Mouse (Mus musculus): ENCODE results near the gene Znfx1. TPM values are rescaled to one million over a fixed set of nuclear protein-coding genes. Genes with fewer than 3 reads are reported as not detected.

Gene Znfx1
- total RNA-seq (2015), result 14.9 and 18.2 TPM in 2 replicates
- 25.3 and 26.1 TPM in 2 replicates for total RNA-seq (2017)

DNA sequence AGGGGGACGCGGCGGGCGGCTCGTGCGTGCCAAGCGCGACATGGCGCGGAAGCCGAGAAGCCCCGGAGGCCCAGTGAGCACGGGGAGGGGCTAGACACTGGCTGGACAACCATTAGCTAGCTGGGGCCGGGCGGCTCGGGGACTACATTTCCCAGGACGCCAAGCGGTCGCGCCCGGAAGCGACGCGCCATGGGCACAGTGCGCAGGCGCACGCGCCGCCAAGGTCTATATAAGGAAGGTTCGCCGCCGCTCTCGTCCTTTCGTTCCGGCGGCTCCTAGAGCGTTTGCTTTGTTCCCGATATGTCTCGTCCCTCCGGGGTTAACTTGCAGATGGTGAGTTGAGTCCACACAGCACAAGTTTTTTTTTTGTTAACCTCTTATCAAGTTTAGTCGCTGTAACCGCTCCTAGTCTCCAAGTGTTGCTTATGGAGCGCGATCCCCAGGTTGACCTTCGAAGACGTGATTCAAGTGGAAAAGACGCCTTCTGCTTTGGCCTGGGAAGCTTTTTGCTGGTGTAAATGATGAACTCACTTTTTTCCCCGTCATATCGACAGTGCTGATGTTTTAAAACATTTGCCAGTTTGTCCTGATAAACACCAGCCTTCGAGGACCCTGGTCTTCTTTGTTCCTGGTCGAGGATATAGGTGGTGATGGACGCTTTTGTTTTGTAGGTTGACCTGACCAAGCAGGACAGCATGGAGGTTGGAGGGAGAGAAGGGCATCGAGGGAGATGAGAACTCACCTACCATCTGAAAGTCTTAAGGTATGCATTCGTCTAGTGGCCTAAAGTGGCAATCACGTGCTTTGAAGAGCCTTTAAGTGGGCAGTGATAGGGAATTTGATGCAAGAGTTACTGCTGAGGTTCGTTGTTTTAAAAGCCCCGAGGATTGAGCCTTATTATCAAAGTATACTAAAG lies at the start of gene Znfx1:
TSS of gene Znfx1 (minus strand) at position 51 of the 916 bp plus-strand sequence.
- ATAC-seq (replicated peaks; ENCODE audit: poor library complexity), result peak; percentile 62

DNA sequence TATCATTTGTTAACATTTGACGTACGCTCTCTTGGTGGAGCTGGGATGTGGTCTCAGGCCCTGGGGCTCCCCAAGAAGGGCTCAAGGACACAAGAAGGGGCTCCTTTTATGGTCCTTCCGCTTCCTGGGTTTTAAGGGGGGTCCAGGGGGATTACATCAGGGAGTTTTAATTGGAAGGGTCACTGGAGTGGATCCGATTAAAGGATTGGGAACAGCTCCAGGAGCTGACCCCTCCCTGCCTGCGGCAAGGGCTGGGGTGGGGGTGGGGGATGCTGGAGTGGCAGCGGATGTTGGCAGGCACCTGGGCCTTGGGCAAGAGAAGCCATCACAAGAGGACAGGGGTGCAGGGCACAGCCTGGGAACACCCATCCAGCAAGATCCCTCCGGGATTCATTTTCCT lies 49.4 kb upstream of the Znfx1 start:
- ATAC-seq (replicated peaks; ENCODE audit: poor library complexity), result no peak

DNA sequence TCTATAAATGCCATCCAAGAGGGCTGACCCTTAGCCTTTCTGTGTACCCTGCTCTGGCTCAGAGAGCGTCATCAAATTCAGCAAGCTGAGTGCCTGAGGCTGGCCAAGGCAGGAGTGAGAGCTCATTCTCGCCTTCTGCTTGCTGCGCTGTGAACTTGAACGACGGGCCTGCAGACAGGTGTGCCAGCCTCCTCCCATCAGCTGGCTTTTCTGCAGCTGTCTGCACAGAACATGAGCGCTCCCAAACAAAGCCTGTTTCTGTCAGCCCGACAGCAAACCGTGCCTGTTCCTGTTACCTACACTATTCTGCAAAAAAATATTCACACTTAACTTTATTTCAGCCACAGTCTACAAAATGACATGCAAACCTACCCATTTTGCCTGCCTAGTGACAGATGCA lies 46.7 kb upstream of the Znfx1 start:
- ATAC-seq (replicated peaks; ENCODE audit: poor library complexity), result no peak

DNA sequence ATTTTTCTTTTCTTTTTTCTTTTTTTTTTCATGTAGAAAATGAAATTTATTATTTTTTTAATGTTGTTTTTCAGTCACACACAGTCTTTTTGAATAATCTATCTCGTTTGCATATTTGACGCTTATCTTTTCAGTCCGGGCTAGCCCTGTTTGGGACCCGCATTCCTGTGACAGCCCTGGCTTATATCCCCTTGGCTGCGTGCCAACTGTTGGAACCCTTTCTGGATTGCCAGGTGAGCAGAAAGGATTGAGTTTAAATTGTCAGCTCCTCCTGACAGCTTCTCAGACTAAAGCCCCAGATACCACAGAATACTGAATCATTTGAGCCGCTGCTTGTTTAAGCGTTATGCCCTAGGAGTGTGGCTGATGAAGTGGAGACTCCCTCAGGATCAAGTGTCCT lies 40.7 kb upstream of the Znfx1 start:
- no peak for ATAC-seq (replicated peaks; ENCODE audit: poor library complexity)

DNA sequence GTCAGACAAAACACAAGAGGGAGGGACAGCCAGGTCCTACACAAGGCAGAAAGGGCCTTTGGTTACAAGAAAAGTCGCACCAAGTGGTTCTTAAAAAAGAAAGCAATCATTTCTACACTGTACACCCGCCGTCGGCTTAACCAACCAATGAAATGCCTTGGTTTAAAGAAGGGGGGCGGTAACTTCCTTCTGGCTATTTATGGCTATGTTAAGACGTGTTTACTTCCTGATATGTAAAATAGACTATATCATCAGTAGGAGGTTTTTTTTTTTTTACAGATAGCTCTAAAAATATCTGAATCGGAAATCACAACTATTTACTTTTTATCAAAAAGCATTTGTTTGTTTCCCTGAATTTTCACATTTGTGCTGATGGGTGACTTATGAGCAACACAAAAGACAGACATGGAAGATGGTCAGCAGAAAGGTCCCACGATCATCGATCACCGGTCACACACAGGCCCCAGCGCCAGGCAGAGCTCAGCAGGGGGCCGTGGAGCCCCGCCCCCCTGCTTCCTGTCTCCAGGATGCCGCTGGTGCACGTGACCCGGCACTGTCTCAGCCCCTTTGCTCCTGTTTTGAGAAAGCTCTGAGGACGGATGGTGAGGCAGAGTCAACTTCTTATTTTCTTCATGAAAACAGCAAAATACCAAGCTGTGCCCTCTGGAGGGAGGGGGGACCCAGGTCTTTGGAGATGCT lies 39.1 kb upstream of the Znfx1 start:
- ATAC-seq (replicated peaks; ENCODE audit: poor library complexity), result peak; percentile 95

DNA sequence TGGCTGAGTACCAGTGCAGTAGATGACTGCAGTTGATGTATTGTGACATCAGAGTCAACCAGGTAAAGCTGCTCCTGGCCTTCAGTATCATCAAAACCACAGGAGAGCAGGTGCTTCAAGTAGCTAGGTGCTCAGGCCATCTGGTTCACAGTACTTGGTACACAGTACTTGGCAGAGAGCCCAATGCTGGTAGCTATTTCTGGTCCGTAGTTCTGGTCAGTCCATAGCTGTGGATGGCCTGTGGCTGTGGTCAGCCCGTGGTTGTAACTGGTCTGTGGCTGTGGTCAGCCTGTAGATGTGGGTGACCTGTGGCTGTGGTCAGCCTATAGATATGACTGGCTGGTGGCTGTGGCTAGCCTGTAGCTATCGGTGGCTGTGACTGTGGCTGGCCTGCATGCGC lies 31.9 kb upstream of the Znfx1 start:
- no peak for ATAC-seq (replicated peaks; ENCODE audit: poor library complexity)

DNA sequence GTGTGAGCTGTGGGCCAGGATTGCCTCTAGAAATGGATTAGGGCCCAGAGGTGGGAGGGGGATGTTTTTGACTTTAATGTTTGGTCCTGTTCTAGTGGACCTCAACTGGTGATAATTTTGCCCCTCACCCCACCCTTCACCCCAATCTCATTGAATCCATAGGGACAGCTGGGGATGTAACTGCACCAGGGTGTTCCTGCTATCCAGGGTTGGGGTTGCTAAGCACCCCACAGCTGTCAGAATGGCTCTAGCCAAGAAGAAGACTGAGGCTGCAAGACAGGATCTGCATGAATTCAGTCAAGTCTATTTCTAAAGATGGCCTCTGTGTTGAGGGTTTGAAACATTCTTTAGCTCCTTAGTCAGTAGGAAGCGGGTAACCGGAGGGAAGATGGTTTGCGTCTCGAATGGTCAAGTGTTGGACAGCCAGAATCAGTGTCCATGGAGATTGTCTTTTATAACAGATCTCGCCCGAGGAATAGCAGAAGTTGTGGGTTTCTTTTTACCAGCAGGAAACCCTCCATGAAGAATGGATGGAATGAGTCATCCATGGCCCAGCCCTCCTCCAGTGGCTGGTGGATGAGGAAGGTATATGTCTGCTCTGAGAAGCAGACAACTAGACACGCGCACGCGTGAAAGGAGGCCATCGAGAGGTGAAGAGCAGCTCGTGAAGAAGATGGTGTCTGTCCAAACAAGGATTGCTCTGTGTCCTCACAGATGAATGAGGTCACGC lies 30.5 kb upstream of the Znfx1 start:
- peak; percentile 94 for ATAC-seq (replicated peaks; ENCODE audit: poor library complexity)

DNA sequence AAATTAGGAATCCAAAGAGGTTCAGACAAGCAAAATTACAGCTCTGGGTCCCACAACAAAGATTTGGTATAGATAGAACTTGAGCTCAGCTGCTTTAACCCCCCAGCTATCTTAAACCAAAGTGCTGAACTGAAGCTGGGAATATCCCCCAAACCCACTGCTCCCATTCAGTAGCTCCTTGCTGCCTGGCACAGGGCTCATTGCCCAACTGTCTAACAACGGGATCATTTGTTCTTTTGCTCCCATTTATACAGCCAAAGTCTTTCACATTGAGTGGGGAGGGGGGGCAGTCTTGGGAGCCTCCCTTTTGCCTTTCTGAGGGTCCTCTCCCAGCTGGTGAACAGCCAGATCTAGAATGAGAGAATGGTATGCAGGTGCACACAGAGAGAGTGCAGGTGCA lies 27.5 kb upstream of the Znfx1 start:
- ATAC-seq (replicated peaks; ENCODE audit: poor library complexity), result no peak

DNA sequence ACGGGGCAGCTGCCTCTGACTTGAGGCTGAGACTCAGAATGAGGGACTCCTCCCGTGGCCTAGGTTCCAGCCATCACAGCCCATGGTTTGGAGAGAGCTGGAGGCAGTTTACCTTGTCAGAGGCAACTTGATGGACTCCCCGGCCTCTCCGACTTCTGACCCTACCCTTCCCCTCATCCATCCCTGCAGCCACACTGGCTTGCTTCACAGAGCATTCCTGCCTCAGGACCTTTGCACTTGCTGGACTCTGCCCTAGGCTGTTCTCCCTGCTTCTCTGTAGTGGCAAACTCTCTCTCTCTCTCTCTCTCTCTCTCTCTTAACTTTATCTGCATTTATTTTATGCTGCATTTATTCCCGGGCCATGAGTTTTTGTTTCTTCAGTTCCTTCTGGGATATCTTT lies 24.0 kb upstream of the Znfx1 start:
- no peak for ATAC-seq (replicated peaks; ENCODE audit: poor library complexity)

DNA sequence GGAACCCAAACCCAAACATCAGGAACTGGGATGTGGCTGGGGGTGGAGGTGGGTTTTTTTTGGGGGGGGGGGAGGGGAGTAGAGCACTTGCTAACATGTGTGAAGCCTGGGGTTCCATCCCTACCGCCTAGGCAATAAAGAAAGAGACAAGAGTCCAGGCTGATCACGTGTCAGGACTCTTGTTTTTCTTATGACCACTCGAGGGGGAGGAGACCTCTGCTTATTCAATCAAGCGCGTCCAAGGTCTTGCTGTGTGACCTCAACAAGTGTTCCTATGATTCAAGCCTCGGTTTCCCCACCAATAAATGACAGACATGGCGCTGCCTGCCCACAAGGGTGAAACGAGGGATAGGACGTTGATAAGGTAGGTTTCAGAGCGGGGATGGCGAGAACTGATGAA lies 23.3 kb upstream of the Znfx1 start:
- no peak for ATAC-seq (replicated peaks; ENCODE audit: poor library complexity)

DNA sequence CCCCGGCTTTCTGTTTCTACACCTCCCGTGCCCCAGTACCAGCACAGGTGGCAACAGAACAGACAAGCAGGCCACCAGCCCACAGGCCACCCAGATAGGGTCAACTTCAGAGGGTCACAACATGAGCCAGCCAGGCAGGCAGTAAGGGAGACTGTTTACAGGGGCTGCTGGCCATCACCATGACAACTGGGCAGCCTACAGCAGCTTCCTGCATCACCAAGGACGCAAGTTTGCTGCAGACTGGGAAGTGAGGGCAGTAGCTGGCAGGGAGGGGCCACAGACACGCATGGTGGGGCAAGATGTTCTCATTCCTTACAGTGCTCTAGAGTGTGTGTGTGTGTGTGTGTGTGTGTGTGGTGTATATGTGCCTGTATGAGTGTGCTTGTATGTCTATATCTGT lies 18.8 kb upstream of the Znfx1 start:
- ATAC-seq (replicated peaks; ENCODE audit: poor library complexity), result peak; percentile 84

DNA sequence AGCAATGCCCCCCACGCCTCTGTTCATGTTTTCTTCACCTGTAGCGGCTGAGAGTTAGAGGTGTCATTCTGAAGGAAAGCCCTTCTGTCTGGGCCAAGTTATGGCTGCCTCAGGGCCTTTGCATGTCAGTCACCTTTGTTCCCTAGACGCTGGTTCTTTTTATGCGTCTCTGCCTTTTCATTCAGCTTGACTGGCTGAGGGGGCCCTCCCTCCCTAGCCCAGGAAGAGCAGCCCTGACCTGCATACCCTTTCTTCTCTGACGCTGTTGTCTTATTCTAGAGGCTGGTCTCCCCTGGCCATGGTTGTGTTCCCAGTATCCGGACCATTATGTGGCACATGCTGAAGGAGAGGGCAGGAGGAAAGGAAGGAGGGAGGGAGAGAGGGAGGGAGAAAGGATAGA lies 18.3 kb upstream of the Znfx1 start:
- ATAC-seq (replicated peaks; ENCODE audit: poor library complexity), result no peak

DNA sequence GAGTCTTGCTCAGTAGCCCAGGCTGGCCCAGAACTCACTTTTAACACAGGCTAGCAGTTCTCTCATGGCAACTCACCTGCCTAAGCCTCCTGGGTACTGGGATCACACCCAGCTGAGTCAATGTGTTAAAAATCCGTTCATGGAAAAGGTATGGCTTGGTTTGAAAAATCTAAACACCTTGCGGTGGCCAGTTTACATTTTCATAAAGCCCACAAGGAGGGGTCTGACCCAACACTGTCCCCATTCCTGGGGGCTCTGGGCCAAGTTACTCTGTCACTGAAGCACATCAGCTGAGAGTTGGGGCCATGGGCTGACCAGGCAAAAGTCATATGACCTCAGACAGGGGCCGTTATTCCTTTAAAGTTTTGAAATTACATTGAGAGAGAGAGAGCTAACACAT lies 17.6 kb upstream of the Znfx1 start:
- ATAC-seq (replicated peaks; ENCODE audit: poor library complexity), result no peak

DNA sequence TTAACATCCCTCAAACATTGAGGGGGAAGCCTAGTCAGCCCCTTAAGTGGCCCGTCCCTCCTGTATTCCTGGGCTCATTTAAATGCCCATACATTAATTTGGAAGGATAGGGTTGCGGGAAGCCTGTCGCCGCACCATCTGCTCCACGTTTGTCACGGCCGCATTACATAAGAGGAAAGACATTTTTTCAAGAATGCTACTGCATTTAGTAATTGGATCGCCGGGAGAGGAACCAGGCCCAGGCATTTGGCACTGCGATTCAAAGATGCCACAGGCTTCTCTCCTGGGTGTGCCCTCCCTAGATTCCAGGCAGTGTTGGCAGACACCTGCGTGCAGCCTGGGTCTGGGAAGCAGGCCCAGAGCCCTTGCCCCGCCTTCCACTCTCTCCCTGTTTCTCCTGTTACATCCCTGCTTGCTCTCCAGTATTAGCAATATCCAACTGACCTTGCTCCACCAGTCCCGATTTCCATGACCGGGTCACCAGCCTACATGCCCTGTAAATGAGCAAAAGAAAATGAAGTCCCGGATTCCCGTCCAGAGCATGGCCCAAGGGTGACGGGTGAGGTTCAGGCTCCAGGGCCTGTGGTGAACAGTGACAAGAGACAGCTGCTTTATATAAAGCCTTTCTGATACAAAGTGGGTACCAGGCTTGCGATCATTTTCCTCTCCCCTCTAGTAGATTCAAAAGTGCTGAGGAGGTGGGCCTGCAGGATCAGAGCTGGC lies 16.9 kb upstream of the Znfx1 start:
- no peak for ATAC-seq (replicated peaks; ENCODE audit: poor library complexity)

DNA sequence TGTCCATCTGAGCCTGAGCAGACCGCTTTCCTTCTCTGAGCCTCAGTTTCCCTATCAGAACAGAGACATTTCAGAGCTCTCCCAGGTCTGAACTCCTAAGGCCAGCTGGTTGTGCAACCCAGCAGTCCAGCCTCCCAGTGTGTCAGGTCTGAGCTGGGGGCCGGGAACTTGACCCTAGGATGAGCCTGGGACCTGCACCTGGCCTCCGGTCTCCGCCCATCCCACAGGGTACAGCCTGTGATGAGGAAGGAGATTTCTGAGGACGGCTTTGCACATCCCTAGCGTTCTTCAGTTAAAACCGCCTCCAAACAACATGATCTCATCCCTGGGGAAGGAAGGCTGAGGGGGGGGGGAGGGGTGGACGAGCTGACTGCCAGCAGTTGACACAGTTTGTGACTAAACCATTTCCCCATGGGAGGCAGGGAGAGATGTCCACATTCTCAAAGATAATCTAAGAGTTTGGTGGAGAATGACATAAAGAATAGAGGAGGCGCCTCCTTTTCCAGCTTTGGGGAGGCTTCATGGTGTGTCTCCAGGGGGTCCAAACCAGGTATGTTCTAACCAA lies 16.2 kb upstream of the Znfx1 start:
- ATAC-seq (replicated peaks; ENCODE audit: poor library complexity), result no peak

DNA sequence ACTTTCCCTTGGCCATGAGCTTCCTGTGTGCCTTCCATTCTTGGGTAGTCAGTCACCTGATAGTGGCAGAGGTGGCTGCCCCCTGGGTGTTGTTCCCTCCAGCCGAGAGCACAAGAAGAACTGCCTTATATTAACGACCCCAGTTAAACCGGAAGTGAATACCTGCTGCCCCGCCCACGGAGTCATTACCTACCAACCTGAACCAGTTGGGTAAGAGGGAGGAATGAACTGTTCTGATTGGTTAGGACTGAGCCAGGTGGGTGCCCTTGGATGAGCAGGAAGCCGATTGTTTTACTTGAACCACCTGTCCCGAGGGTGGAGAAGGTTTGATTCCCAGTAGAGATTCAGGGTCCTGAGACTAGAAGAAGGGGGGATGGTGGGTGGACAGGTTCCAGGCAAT lies 15.7 kb upstream of the Znfx1 start:
- ATAC-seq (replicated peaks; ENCODE audit: poor library complexity), result no peak

DNA sequence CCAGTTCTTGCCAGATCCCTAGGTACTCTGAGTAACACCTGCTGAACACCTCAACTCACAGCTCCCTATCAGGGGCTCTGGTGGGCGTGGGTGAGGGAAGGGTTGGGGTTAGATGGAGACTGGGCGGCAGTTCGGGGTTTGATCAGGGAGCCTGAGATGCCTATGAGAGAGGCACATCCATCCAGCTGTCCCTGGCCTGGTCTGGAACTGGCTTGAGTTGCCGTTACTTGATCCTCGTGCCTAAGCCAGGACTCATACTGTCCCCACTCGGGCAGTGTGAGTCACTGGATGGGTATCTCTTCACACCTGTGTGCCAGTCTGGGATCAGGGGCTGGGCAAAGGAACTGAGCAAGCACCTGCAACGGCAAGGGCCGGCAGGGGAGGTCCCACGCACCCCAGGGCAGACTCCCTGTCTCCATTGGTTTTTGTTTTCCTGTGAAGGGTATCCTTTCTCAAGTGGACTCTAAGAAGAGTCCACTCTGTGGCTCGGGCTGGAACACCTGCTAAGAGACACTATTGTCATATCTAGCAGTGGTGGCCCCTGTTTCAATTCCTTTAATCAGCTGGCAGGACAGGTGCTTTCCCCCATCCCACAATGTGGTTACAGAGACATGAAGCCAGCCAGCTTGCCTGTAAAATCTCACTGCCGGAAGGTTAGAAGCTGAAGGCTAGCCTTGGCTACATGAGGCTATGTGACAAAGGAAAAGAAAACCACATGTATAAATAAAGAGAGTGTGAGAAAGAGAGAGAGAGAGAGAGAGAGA lies 14.6 kb upstream of the Znfx1 start:
- no peak for ATAC-seq (replicated peaks; ENCODE audit: poor library complexity)

DNA sequence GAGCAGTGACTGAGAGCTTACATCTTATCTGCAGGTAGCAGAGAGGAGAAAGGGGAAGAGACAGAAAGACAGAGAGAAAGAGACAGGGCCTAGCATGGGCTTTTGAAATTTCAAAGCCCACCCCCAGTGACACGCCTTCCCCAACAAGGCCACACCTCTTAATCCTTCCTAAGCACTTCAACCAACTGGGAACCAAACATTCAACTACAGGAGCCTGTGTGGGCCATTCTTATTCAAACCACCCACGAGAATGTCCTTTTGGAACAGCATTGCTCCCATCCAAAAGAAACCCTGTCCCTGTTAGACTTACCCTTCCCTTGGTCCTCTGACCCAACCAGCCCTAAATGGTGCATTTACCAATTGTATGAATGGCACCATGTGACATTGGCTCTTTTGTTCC lies 13.9 kb upstream of the Znfx1 start:
- no peak for ATAC-seq (replicated peaks; ENCODE audit: poor library complexity)

DNA sequence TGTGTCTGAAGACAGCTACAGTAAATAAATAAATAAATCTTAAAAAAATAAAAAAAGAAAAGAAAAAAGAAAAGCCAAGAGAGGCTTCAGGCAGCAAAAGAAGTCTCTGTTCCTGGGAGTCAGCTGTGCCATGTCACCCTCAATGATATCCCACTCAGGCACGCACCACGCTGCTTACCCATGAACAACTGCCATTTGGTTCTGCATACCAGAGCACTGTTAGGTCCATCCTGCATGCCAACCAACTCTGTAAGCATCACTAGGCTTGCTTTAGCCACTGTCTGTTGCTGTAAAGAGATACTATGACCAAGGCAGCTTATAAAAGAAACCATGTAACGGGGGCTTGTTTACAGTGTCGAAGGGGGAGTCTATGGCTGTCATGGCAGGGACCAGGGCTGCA lies 13.5 kb upstream of the Znfx1 start:
- ATAC-seq (replicated peaks; ENCODE audit: poor library complexity), result no peak

DNA sequence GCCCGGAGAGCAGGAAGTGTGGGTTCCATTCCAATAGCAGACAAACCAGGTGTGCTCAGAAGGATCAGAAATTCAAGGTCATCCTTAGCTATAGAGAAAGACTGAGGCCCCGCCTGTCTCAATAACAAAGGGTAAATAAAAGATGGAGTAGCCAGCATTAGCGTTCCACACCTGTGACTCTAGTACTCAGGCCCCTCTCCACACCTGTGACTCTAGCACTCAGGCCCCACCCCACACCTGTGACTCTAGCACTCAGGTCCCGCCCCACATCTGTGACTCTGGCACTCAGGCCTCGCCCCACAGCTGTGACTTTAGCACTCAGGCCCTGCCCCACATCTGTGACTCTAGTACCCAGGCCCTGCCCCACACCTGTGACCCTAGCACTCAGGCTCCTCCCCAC lies 11.8 kb upstream of the Znfx1 start:
- ATAC-seq (replicated peaks; ENCODE audit: poor library complexity), result no peak

All from megakaryocyte progenitor cell, adult 5-6 weeks (primary cell).